Mouse (Mus musculus): Measurements from ENCODE around the gene Dennd5a. TPM values are rescaled to one million over a fixed set of nuclear protein-coding genes. Genes with fewer than 3 reads are reported as not detected.

The Dennd5a gene
- polyA plus RNA-seq (2021; fragmentation: Nextera tagmentation), result 50.1 and 50.6 TPM in 2 replicates
- long read RNA-seq, experiment 1, full-length matches to known transcripts, result 11 of 125 reads
- long read RNA-seq, experiment 1, partial matches to known transcripts, result 110 of 125 reads
- long read RNA-seq, experiment 1, other reads (novel, unspliced or antisense), result 4 of 125 reads
- long read RNA-seq, experiment 2, full-length matches to known transcripts, result 37 of 190 reads
- long read RNA-seq, experiment 2, partial matches to known transcripts, result 140 of 190 reads
- long read RNA-seq, experiment 2, other reads (novel, unspliced or antisense), result 13 of 190 reads

DNA sequence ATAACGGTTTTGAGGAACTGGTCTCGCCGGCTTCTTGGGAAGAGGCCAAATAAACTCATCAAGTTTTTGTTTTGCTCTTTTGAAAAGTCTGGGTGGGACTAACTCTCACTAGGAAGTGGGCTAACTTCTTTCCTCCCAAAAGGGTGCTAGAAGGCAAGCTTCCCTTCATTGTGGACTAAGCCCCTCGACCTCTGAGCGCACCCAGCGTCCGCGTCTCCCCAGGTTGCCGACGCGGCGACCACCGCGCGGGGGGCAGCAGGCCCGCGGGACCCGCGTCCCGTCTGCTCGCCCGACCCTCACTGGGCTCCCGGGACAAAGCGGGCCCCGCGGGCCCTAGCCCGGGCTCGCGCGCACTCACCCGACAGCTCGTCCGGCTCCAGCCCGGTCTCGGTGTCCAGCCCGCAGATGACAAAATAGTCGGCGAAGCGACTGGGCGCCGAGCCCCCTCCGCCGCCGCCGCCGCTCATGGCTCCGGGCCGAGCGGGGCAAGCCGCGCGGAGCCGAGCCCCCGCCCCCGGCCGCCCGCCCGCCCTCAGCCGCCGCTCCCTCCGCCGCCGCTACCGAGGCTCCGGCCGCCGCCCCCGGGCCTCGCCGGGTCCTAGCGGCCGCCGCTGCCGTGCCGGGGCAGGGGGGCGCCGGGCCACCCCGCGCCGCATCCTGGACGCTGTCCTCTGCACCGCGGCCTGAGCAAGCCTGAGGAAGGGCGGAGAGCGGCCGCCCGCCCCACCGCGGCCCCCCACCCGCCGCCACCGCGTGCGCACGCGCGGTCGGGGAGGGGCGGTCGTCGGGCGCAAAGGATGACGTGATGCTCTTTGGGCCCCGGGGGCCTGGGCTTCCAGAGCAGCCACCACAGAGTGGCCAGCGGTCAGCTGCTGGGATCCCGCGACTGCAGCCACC, at the start of gene Dennd5a:
Gene Dennd5a (minus strand): TSS at position 755 of the 897 bp plus-strand sequence.

DNA sequence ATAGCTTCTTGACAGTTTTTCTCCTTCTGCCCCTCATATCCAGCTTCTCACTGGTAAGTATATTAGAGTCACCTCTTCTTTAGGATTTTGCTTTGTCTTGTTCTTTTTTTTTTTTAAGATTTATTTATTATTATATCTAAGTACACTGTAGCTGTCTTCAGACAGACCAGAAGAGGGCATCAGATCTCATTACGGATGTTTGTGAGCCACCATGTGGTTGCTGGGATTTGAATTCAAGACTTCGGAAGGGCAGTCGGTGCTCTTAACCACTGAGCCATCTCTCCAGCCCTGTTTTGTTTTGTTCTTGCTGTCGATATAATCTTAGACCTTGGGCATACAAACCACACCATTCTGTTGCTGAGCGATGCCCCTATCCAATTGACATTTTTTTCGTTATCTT, 26.5 kb upstream of the Dennd5a start, which contains the start of gene Tmem41b:
Gene Tmem41b (minus strand): TSS at position 155 of the 400 bp plus-strand sequence.

DNA sequence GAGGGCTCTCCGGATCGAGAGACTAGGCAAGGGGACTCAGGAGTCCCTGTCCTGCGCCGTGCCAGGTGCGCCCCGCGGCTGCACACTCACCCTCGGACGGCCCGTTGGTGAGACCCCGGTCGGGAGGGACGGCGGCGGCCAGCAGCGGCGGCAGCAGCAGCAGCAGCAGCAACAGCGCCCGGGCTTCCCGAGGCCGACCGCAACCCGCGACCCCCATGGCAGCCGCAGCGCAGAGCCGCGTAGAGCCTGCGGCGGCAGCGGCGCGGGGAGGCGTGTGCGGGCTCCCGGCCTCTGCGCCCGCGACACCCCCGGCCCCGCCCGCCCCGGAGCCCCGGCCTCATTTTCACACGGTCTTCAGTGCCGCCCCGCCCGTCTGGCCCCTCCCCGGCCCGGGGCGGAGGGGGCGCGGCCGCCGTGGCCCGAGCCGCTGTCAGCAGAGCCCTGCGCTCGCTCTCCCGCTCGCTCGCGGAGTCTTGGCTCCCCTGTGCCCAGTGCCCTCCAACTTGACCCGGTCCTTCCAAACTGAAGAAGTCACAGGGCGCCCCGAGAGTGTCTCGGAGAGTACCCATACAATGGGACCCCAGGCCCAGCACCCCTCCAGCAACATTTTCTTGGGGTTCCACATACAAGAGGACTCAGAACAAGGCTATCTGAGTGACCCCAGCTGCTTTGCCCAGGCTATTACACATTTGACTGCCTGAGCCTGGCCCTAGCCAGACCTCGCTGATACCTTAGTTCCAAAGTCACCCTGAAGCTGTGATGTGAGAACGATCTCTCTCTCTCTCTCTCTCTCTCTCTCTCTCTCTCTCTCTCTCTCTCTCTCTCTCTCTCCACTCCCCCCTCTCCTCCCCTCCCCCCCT, 94.7 kb downstream of the Dennd5a start, which contains the start of gene Scube2:
Gene Scube2 (minus strand): TSS at position 310 of the 860 bp plus-strand sequence.

Other genes with a start within 250 kb of the Dennd5a start
- 0.48 and 0.77 TPM in 2 replicates for gene BC051019, start 236.6 kb downstream of the Dennd5a start, polyA plus RNA-seq (2021; fragmentation: Nextera tagmentation)
- gene Ascl3, start 228.7 kb downstream of the Dennd5a start, polyA plus RNA-seq (2021; fragmentation: Nextera tagmentation), result not detected in 2 replicates
- gene Tmem9b, start 207.6 kb downstream of the Dennd5a start, polyA plus RNA-seq (2021; fragmentation: Nextera tagmentation), result 222 and 244 TPM in 2 replicates
- 80.9 and 89.7 TPM in 2 replicates for gene Nrip3, start 178.4 kb downstream of the Dennd5a start, polyA plus RNA-seq (2021; fragmentation: Nextera tagmentation)
- 0.39 and 0.44 TPM in 2 replicates for gene Scube2, start 94.8 kb downstream of the Dennd5a start, polyA plus RNA-seq (2021; fragmentation: Nextera tagmentation)
- 46.0 and 50.6 TPM in 2 replicates for gene Tmem41b, start 26.5 kb upstream of the Dennd5a start, polyA plus RNA-seq (2021; fragmentation: Nextera tagmentation)
- 15.4 and 17.8 TPM in 2 replicates for gene Ipo7, start 57.8 kb upstream of the Dennd5a start, polyA plus RNA-seq (2021; fragmentation: Nextera tagmentation)
- 9.3 and 11.8 TPM in 2 replicates for gene Zfp143, start 100.7 kb upstream of the Dennd5a start, polyA plus RNA-seq (2021; fragmentation: Nextera tagmentation)
- gene Wee1, start 161.6 kb upstream of the Dennd5a start, polyA plus RNA-seq (2021; fragmentation: Nextera tagmentation), result 7.0 and 7.6 TPM in 2 replicates

All from layer of hippocampus, adult 6 months (tissue).